In genomic region chr12:116710716-116711115, GRCm38 (mm10) we compare ENCODE assay signal across 18 mouse cellular contexts.
DNase-seq lines count a peak whose midpoint lies in the region; ATAC-seq lines count a peak whose summit lies in the region.
"Had no signal": no experiment of that assay in that cellular context is flagged by ENCODE, and none has a peak within 500 bp of the region (broad histone marks: within the 10 kb centered on the region; RNA-seq: fewer than 3 reads in every experiment).

No protein-coding gene starts in this region.

- no peak overlapping the region for H3K4me2 ChIP-seq in hindbrain, embryonic 15.5 days
- H3K4me2 ChIP-seq in neural tube, embryonic 14.5 days (ENCODE audit: low read depth, low read length), result no peak overlapping the region
- H3K4me2 ChIP-seq: heart, embryonic 13.5 days; limb, embryonic 13.5 days had no signal

- H3K36me3 ChIP-seq in hindbrain, embryonic 15.5 days, result no peaks in the 10 kb centered on the region
- no peaks in the 10 kb centered on the region for H3K36me3 ChIP-seq in neural tube, embryonic 14.5 days (ENCODE audit: control insufficient read depth, insufficient read depth, low read length)
- H3K36me3 ChIP-seq: heart, embryonic 13.5 days; limb, embryonic 13.5 days had no signal

- peaks cover 12% of the 10 kb centered on the region for H3K4me1 ChIP-seq in hindbrain, embryonic 15.5 days (replicated peaks)
- H3K4me1 ChIP-seq in neural tube, embryonic 14.5 days (ENCODE audit: control insufficient read depth, insufficient read depth, low read length), result no peaks in the 10 kb centered on the region
- H3K4me1 ChIP-seq: heart, embryonic 13.5 days; limb, embryonic 13.5 days had no signal

- intact Hi-C loops in left cerebral cortex, postnatal 14 days (cut with DNase I), result no loop called here

- 0 out of 2 replicates have a peak, but pooled peaks have one; percentile 31 for ATAC-seq in hindbrain, embryonic 15.5 days (ENCODE audit: low FRiP score, low read depth)
- ATAC-seq in neural tube, embryonic 14.5 days (ENCODE audit: low read depth), result peak; percentile 35; the same call in 1 of the 2 replicates

- H3K4me3 ChIP-seq in hindbrain, embryonic 15.5 days, result no peak overlapping the region
- H3K4me3 ChIP-seq in neural tube, embryonic 14.5 days (ENCODE audit: low read depth, low read length), result no peak overlapping the region
- H3K4me3 ChIP-seq: heart, embryonic 13.5 days; left cerebral cortex, adult 2 months; limb, embryonic 13.5 days had no signal

- H3K27me3 ChIP-seq in hindbrain, embryonic 15.5 days, result no peaks in the 10 kb centered on the region
- no peaks in the 10 kb centered on the region for H3K27me3 ChIP-seq in neural tube, embryonic 14.5 days (ENCODE audit: control insufficient read depth, insufficient read depth, low read length)
- H3K27me3 ChIP-seq: heart, embryonic 13.5 days; limb, embryonic 13.5 days had no signal

- no peaks in the 10 kb centered on the region for H3K9me3 ChIP-seq in hindbrain, embryonic 15.5 days
- no peaks in the 10 kb centered on the region for H3K9me3 ChIP-seq in neural tube, embryonic 14.5 days (ENCODE audit: control insufficient read depth, low read length)
- H3K9me3 ChIP-seq: heart, embryonic 13.5 days; limb, embryonic 13.5 days had no signal

- H3K27ac ChIP-seq in hindbrain, embryonic 15.5 days (replicated peaks), result peak overlapping the region; percentile 43; the same call in 1 of the 2 replicates
- no peak overlapping the region for H3K27ac ChIP-seq in neural tube, embryonic 14.5 days (ENCODE audit: low read depth, low read length)
- H3K27ac ChIP-seq: heart, embryonic 13.5 days; limb, embryonic 13.5 days; macrophage had no signal

- peak; percentile 3 for DNase-seq in embryo, embryonic 10.5 days (ENCODE audit: low spot score)
- no peak for DNase-seq in embryo, embryonic 11 days
- DNase-seq in left cerebral cortex, postnatal 14 days (ENCODE audit: low spot score in 2 of 2), result peak; percentile 32 to 53
- DNase-seq in left cerebral cortex, adult 8-10 months (ENCODE audit: low spot score in 2 of 2), result no peak
- no peak for DNase-seq in lung, postnatal 25 days (ENCODE audit: low spot score)
- DNase-seq in kidney, adult 9 months, result no peak
- DNase-seq: adrenal gland, postnatal 10 days; cerebellum, adult 9-10 months; heart, postnatal 4 days; kidney, adult 11 months; kidney, postnatal 14 days; thymus, postnatal 14 days had no signal

- 40% methylated on average over 3 of the region's 3 CpGs for WGBS in hindbrain, embryonic 15.5 days
- WGBS in neural tube, embryonic 14.5 days, result 60% methylated on average over 3 of the region's 3 CpGs

- H3K9ac ChIP-seq in hindbrain, embryonic 15.5 days, result no peak overlapping the region
- H3K9ac ChIP-seq in neural tube, embryonic 14.5 days (replicated peaks; ENCODE audit: low read depth, low read length), result no peak overlapping the region
- H3K9ac ChIP-seq: heart, embryonic 13.5 days; limb, embryonic 13.5 days had no signal

Comparison
In these comparisons a context has a peak if more than half of its experiments do, and no peak if none do; other contexts are left out.
1. DNase-seq: peak in embryo, embryonic 10.5 days (single experiment) and left cerebral cortex, postnatal 14 days (2 of 2); none in embryo, embryonic 11 days (single experiment), left cerebral cortex, adult 8-10 months (0 of 2), lung, postnatal 25 days (single experiment) and kidney, adult 9 months (single experiment).